Mouse (Mus musculus) heart, postnatal 4 days (tissue): ENCODE results near the gene Slc27a2. TPM values are rescaled to one million over a fixed set of nuclear protein-coding genes. Genes with fewer than 3 reads are reported as not detected.
"Not testable (repeated sequence)": the region's sequence is repeated elsewhere in the genome, so short reads cannot be mapped to it uniquely, and the experiment has no call there.

Experiments
- DNase-seq: peaks from one replicate; pipeline ENCODE4 v3.0.0; 2021
- total RNA-seq, 2 experiments: library from RNA; stranded (reverse); gene quantifications; 2 replicates each; pipeline ENCODE4 v1.2.3; 2021

Gene Slc27a2
- total RNA-seq, 2 experiments from 2014 or later, result not detected

GRCm38 (mm10) chr2:126606061-126606687 is 54.0 kb downstream of the Slc27a2 start:
- DNase-seq, result no peak

GRCm38 (mm10) chr2:126606688-126607062 is 54.5 kb downstream of the Slc27a2 start:
- no peak for DNase-seq

- DNase-seq, result peak; percentile 20
Measured at GRCm38 (mm10) chr2:126607553-126608203, 55.5 kb downstream of the Slc27a2 start.

- not testable (repeated sequence) for DNase-seq
Measured at GRCm38 (mm10) chr2:126609600-126609999, 57.4 kb downstream of the Slc27a2 start.

- no peak for DNase-seq
Measured at GRCm38 (mm10) chr2:126615355-126615754, 63.1 kb downstream of the Slc27a2 start.

- DNase-seq, result peak; percentile 21
Measured at GRCm38 (mm10) chr2:126618470-126619179, 66.4 kb downstream of the Slc27a2 start.

- DNase-seq, result no peak
Measured at GRCm38 (mm10) chr2:126619249-126619704, 67.1 kb downstream of the Slc27a2 start, which contains the start of gene Hdc. Gene Hdc (minus strand): TSS chr2:126619299.

- no peak for DNase-seq
Measured at GRCm38 (mm10) chr2:126622455-126622854, 70.2 kb downstream of the Slc27a2 start.

GRCm38 (mm10) chr2:126623138-126623537 is 70.9 kb downstream of the Slc27a2 start:
- no peak for DNase-seq

GRCm38 (mm10) chr2:126628455-126628995 is 76.3 kb downstream of the Slc27a2 start:
- no peak for DNase-seq

GRCm38 (mm10) chr2:126633165-126633564 is 81.0 kb downstream of the Slc27a2 start:
- no peak for DNase-seq

- DNase-seq, result peak; percentile 57
Measured at GRCm38 (mm10) chr2:126635939-126636823, 84.0 kb downstream of the Slc27a2 start.

Other genes starting within 250 kb of the Slc27a2 start
- under 1 TPM; 0.29 to 0.36 TPM for gene Atp8b4, start 51.7 kb upstream of the Slc27a2 start, total RNA-seq
- 1 to 10 TPM; 1.9 to 2.4 TPM for gene Hdc, start 66.9 kb downstream of the Slc27a2 start, total RNA-seq
- gene Gabpb1, start 123.9 kb downstream of the Slc27a2 start, total RNA-seq, result 10 to 100 TPM; 25.7 to 30.0 TPM
- gene Usp8, start 154.9 kb downstream of the Slc27a2 start, total RNA-seq, result 10 to 100 TPM; 28.8 to 30.3 TPM
- not detected for gene Usp50, start 231.1 kb downstream of the Slc27a2 start, total RNA-seq